Mouse (Mus musculus): ENCODE data around the gene Cpa4. TPM values are rescaled to one million over a fixed set of nuclear protein-coding genes. Genes with fewer than 3 reads are reported as not detected.
A peak's percentile ranks its signal among the peaks of the same experiment; 100 is the strongest.

Gene Cpa4
- total RNA-seq, 2 experiments from 2014 or later = not detected

DNA sequence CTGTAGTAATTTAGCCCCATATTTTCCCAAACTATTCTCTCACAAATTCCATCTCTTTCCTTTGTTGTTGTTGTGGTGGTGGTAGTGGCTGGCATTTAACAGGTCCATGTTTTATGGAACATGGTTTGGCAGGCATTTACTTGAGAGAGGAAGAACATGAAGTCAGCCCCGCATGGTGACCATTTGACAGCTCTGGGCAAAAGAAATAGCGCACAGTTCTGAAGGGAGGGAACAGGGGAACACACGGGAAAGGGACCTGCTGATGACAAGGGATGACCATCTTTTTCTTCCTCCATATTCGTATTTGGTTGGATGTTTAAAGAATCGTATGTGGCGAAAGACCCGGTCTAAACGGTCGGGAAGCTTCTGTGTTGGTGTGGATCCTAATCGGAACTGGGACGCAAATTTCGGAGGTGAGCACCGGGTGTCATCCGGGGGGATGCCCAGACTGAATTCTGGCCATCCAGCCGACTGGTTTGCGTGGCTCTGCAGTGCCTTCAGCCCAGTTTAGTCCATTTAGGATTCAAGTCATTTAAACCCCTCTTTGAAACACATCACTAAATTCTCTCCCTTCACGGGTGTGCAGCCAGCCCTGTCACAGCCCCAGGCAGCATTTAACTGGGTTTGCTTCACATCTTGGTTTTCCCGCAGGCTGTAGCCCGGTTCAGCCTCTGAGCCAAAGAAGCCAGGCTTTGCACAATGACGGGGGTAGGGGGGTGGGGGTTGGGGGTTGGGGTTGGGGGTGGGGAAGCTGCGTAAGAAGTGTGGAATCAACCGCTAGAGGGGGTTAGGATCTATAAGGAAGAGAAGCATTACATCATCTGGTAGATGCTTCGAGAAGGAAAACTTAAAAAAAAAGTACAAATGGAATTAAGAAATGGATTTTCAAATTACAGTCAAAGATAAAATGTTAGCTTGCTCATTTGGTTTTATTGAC lies 16.3 kb upstream of the Cpa4 start:
- peak; percentile 52 to 60 for DNase-seq (ENCODE audit: low spot score in 2 of 2)

DNA sequence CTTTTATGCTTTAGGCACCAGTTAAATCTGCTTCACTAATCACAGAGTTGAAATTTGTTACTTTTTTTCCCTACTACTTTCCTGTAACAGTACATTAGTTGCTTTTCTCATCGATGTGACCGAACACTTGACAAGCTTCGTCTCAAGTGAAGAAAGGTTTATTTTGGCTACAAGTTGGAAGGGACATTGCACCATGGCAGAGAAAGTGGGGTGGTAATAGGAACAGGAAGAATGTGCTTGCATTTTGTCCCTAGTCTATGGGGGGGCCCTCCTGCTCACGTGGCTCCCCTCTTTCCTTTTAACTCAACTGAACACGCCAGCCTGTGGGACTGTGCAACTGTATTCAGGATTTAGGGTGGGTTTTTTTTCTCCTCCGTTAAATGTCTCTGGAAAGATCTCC lies 15.5 kb upstream of the Cpa4 start:
- DNase-seq (ENCODE audit: low spot score in 2 of 2) = no peak

DNA sequence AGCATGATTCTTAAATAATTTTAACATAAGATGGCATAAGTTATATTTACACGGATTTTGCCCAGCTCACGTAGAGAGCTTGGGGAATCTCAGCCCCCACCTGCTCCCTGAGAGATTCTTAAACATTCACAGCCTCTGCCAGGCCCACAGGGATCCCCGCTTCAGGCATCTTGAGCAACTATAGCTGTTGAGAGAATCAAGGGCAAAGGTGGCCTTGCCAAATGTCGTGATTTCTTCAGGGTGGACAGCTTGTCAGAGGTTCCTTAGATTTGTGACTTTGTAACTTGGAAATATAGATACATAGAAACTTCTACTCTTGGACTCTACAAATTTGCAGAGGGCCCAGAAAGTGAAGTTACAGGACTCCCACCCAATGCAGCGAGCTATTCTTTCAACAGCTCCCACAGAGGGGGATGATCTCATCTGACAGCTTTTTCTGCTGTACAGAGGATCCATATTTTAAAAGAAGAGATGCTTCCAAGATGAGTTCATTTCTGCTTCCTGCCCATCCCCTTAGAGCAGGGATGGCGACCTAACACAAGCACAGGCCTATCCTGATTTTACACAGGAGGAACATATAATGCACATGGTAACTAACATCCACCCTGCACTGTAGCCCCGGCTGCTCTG lies 14.7 kb upstream of the Cpa4 start:
- DNase-seq (ENCODE audit: low spot score in 2 of 2) = no peak

DNA sequence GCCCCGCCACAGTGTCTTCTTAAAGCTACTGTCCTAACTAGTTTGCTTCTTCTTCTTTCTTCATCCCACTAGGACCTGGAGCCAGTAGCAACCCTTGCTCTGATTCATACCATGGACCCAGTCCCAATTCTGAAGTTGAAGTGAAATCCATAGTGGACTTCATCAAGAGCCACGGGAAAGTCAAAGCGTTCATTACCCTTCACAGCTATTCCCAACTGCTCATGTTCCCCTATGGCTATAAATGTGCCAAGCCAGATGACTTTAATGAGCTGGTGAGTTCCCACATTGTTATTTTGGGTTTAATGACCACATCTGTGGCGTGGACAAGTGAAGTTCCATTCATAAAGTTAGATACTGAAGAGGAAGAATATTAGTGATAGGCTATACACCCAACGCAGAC lies 14.1 kb upstream of the Cpa4 start:
- no peak for DNase-seq (ENCODE audit: low spot score in 2 of 2)

DNA sequence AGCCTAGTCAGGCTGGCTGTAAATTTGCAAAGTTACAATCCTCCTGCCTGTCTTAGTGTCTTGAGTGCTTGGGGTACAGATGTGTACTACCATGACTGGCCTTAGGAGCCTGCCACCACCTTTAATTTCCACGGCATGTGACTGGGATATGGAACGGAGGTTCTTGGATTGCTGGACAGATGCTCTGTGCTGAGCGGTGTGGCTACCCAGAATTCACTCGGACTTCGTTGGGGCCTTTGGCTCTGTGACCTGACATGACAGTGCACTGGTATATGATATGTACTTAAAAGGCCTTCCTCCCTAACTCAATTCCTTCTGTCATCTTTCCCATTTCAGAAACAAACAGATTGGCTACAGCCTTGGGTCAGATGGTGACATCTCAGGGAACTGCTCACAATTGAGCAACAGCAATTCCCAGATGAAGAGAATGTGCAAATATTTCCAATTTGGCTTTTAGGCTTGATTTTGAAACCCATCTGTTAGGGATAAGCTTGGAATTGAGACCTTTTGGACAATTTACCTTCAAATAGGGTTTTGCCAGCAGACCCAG lies 13.5 kb upstream of the Cpa4 start:
- DNase-seq (ENCODE audit: low spot score in 2 of 2) = no peak

DNA sequence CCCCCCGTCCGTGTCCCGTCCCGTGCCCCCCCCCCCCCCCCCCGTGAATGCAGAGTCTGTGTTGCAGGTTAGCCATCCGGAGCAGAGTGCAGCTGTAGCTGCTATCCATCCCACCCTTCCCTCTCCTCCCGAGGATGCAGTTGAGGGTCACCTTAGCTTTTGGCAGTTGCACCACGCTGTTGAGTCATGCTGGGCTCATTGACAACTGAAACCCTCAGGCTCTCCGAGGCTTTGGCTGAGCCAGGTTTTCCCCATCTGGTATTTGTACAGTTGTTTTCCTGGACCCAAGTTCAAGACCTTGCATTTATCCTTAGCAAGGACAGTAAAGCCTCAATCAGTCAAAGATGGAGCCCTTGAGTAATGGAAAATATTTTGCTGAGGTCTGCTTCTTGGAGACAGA lies 12.1 kb upstream of the Cpa4 start:
- DNase-seq (ENCODE audit: low spot score in 2 of 2) = no peak

DNA sequence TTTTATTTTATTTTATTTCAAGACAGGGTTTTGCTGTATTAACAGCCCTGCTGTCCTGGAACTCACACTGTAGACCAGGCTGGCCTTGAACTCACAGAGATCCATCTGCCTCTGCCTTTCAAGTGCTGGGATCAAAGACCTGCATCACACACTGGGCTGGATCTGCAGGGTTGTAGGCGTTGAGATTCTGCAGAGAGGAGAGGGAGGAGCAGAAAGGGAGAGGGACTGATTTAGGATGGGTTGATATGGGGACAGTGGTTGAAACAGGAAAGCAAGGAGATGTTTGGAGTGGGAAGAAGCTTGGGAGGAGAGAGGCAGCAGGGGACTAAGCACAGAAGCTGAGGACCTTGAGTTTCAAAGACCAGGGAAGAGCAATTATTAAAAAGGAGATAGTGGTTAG lies 8.4 kb upstream of the Cpa4 start:
- DNase-seq (ENCODE audit: low spot score in 2 of 2) = no peak

DNA sequence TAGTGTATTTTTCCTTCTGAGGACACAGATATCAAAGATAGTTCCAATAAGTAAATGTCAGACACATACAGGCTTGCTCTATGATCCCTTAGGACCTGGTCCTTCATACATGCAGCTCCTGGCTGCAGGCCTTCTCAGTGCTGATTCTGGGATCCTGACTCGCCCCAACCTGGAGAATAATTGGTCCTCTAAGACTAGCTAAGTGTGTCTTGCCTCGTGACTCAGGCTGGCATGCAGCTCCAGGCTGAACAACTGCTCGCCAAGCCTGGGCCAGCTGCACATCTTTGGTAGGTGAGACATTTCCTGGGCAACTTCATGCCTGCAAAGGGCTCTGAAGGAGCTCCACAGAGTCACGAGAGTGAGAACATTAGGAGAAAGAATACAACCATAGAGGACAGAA lies 6.0 kb upstream of the Cpa4 start:
- DNase-seq (ENCODE audit: low spot score in 2 of 2) = no peak

DNA sequence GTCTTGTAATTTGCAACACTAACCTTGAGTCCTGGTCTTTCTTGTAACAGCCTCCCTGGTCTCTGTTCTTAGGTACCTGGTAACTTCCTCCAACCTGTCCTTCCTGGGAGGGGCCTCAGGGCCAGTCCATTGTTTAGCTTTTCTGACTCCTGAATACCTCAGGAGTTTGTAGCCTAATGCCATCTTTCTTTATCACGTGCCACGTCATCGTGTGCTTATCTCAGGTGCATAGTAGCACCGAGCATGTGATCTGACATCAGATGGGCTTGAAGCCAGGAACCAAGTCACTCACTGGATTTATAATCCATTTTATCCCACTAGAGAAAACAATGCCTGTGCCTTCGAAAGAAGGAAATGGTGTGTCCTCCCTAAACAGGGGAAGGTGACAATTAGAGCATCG lies 4.6 kb upstream of the Cpa4 start:
- DNase-seq (ENCODE audit: low spot score in 2 of 2) = no peak

DNA sequence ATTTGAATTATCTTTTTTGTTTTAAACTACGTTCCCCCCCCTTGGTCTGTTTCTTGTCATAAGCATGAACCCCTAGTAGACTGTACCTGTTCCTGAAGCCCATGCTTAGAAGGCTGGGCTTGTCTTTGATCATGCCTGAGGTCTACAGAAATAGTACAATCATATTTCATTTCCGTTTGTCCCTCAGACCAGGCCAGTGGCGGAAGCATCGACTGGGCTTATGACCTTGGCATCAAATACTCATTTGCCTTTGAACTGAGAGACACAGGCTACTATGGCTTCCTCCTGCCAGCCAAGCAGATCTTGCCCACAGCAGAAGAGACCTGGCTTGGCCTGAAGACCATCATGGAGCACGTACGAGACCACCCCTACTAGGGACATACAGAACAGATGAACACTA lies 4.1 kb upstream of the Cpa4 start:
- no peak for DNase-seq (ENCODE audit: low spot score in 2 of 2)

DNA sequence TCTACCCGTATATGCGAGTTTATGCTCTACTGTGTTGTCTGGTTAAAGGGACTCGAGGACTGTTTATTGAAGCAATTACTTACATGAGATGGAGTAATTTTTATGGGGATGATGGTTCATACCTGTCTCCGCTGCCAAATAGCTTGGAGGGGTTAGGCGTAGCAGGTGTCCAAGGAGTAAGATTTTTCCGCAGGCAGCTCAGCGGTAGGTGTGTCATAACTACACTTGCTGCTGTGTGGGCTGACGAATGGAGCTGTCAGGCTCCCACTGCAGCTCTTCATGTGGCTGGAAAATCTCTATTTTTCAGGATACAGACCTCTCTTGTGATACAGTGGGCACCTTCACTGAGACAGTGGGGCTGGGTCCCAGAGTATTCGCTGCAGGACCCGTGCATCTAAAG lies 1.2 kb downstream of the Cpa4 start:
- DNase-seq (ENCODE audit: low spot score in 2 of 2) = no peak

DNA sequence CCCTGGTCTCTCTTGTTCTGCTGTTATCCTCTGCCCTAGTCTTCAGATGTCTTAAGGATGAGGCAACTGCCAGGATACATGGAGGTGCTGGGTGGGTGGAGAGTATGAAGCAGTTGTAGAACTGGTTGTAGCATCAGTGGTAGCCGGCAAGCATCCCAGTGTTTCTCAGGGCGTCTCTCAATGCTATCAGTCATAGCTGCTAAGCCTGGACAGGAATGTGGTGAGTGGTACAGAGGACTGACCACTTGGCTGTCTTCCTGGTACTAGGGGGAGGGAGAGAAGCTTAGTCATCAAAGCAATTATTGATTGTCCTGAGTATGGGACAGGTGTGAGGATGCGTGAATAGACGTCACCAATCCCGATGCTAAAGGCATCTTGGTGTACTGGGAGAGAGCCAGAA lies 1.8 kb downstream of the Cpa4 start:
- no peak for DNase-seq (ENCODE audit: low spot score in 2 of 2)

DNA sequence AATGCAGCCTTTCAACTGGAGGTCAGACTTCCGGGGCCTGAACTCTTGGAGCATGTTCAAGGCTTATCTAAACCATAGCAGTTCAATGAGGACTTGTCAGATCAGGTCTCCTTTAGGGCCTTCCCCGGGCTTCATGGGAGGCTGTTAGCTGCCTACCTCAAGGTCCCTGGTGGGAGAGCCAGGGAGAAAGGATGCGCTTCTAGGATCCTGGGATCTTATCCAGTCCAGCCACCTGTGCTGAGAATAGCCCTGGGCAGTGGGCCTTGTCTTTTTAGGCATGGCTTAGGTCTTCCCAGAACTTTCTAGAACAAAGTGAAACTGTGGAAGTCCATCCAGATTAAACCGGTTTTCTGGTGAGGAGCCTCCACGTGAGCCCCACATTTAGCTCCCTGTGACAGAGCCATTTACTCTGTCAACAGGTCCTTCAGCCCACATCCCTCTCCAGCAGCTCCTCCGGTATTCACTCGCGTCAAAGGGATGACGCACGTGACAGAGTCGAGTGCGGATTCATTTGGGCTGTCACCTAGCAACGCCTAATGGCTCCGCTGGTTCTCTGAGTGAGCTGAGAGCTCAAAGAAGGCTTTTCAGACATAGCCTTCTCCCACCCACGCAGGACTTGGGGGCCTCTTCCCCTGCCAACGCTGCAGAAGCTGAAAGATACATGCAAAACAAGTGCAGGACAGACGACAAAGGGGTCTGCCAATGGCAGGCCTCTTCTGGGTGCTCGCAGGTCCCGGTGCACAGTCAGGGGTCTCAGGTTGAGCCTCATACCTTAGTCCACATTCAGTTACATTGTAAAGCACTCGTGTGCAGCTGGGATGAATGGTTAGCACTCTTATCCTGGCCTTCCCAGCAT lies 4.5 kb downstream of the Cpa4 start:
- DNase-seq (ENCODE audit: low spot score in 2 of 2) = peak; percentile 62 to 65

DNA sequence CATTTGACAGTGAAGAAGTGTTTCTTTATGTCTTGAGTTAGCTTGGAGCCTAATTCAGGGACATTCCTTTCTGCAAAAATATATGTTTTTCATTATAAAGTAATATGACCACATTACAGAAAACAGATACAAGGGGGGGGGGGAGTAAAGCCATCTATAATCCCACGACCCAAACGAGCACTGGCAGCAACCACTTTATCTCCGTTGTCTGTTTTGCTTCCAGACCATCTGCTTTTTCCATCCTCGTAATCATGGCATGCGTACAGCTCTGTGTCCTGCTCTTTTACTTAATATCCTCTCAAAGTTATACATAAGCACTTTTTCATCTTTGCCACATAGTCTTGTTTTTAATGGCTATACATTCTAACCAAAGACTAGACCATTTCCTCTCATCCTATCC lies 5.2 kb downstream of the Cpa4 start:
- no peak for DNase-seq (ENCODE audit: low spot score in 2 of 2)

DNA sequence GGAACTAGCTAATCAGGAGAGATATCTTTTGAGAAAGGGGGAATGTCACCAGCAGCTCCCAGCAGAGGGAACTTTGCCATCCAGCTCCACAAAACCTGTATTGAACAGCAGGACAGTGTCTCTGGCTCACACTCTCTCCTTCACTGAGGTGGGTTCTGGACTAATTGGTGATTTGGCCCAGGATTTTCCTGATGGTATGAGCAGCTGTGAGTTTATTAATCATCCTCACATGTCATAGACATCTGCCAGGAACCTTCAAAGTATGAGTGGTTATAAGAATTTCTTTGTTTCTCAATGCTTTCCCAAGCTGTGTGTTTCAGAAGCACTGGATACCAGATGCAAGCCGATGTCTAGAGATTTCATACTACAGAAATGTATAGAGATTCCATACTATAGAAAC lies 6.8 kb downstream of the Cpa4 start:
- no peak for DNase-seq (ENCODE audit: low spot score in 2 of 2)

DNA sequence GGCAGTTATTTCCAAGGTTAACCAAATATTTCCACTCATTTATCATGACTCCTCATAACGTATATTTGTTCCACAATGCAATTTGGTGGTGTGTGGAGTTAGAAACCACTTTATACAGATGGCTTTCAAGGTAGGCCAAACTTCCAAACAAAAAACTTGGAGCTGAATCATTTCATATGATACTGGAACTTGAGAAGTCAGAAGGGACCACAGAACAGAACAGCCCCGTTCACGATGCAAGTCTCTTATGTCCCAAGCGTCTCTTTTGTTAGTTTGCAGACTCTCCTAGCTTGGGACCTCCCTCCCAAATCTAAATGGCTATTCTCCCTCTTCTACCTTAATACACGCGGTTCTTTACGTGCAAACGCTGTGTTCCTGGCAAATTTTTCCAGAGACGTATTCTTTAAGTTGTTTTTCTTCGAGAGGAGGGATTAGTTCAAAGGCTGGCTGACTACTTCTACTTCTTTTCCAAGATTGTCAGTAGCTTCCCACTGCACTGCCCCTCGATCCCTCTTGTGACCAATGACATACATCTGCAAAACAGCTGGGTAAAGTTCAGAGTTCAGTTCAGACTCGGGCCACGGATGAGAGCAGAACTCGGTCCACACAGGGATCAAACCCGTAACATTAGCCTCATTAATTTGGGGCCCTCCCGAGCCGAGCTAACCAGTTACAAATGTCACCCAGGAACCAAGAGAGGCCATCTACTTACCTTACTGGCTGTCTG lies 8.5 kb downstream of the Cpa4 start:
- DNase-seq (ENCODE audit: low spot score in 2 of 2) = no peak

DNA sequence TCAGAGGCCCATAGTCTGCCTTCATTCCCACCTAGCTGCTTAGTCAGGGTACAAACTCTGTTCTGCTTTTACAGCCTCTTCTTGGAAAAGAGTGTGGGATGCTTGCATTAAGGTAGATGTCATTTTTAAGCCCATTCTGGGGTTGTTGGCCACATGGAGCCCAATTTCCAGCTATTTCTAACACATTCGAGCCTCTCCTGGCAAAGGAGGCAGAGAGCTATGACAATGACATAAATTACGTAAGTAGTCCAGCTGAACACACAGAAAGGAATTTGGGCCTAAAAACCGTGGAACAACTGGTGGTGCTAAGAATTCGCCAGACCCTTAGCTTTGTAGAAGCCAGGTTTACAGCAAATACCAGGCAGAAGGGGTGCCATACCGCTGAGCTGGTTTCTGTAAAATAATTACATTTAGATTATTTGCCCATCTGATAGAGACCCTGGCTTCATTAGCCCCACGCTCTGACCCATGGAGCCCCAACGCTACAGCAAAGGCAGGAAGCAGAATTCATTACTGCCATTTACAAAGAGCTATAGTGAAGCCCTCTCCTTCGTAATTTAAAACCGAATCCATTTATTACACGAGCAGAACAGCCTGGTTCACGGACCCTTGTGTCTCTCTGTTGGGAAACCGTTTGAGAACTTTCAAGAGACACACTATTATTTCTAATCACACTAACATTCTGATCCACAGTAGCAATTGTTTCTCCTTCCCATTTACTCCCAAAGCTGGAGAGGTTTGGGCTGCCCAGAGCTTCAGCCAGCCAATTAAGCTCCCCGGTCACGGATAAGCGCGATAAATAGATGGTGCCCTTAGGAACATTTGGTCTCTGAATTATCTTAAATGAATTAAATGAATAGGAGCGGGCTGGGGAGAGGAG lies 12.0 kb downstream of the Cpa4 start:
- no peak for DNase-seq (ENCODE audit: low spot score in 2 of 2)

DNA sequence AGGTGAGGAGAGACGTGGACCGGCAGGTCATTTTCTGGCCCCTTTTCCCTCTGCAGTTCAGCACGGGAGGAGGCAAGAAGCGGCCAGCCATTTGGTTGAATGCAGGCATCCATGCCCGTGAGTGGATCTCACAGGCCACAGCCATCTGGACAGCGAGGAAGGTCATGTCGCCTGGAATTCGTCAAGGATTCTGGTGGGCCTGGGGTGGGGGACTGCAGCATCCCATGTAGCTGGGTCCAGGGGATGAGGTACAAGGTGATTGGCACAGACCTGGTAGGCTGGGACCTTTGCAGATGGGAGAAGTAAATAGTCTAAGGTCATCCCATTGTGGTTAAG lies 12.6 kb downstream of the Cpa4 start:
- DNase-seq (ENCODE audit: low spot score in 2 of 2) = peak in 1 of 2 experiments; percentile 19

DNA sequence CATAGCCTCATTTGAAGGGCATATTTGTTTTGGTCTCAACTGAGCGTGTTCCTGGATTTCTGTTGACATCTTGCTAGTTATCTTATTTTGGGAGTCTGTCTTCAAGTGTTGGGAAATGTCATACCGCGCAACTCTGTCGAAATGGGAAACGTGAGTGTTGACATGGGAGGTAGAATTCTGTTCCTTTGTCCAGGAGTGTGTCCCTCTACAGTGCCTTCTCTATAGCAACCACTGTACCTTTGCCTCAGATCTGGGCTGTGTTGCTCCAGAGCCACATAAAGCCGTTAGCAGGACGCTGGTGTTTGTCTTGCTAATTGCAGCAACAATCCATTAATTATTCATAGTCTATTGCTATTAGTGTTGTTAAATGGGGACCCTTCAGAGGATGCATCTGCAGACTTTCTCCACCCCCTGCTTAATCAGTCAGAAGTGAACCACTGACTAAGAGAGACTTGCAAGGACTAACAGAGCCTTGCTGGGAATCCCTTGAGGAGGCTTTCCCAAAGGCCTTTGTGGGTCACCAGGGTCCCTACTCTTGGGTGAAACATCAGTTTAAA lies 18.8 kb downstream of the Cpa4 start:
- no peak for DNase-seq (ENCODE audit: low spot score in 2 of 2)

DNA sequence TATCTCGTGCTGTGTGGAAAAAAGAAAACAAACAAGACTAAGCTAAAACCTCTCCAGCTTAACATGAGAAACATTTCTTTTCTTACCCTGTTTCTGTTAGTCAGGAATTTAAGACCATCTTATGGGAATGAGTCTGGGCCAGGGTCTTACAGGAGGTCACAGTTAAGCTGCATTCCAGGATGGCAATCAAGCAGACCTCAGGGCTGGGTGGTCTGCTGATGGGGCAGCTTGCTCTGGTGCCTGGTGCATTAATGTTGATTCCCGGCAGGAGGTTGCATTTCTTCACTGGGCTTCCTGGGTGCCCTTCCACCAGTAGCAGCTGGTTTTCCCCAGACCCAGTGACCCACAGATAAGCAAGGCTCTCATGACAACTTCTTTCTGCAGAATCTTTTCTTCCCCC lies 21.6 kb downstream of the Cpa4 start:
- no peak for DNase-seq (ENCODE audit: low spot score in 2 of 2)
